Mouse (Mus musculus) myocyte (in vitro differentiated cells): Measurements from ENCODE around the gene Dab1. TPM values are rescaled to one million over a fixed set of nuclear protein-coding genes. Genes with fewer than 3 reads are reported as not detected.

ENCODE experiments used
- H3K27me3 ChIP-seq: one replicate; pipeline ENCODE4 v1.6.1; 2011; ENCODE audit not compliant: control insufficient read depth, insufficient read depth, insufficient read length
- H3K36me3 ChIP-seq: one replicate; pipeline ENCODE4 v1.6.1; 2011; ENCODE audit not compliant: control insufficient read depth, insufficient read depth
- H3K4me2 ChIP-seq: one replicate; pipeline ENCODE4 v1.6.1; 2011; ENCODE audit warnings: low read depth, control low read depth
- H3K4me3 ChIP-seq: one replicate; pipeline ENCODE4 v1.5.1; 2011; ENCODE audit warnings: mild to moderate bottlenecking, control low read depth, moderate library complexity
- H3K79me2 ChIP-seq: one replicate; pipeline ENCODE4 v1.6.1; 2011; ENCODE audit not compliant: control insufficient read depth, insufficient read depth
- H3ac ChIP-seq: one replicate; pipeline ENCODE4 v1.6.1; 2011; ENCODE audit not compliant: control insufficient read depth, insufficient read length
- CEBPB ChIP-seq: IDR thresholded peaks from 2 replicates; pipeline ENCODE4 v1.6.1; 2011; ENCODE audit warnings: mild to moderate bottlenecking, moderate library complexity; ENCODE audit not compliant: poor library complexity, insufficient read depth, severe bottlenecking
- E2F4 ChIP-seq: IDR thresholded peaks from one replicate; pipeline ENCODE4 v1.6.1; 2011; ENCODE audit warnings: mild to moderate bottlenecking, control low read depth, moderate library complexity; ENCODE audit not compliant: insufficient read depth
- MAX ChIP-seq: IDR thresholded peaks from one replicate; pipeline ENCODE4 v1.6.1; 2011; ENCODE audit warnings: low read depth, mild to moderate bottlenecking, control low read depth
- MYOD1 ChIP-seq, 3 experiments: IDR thresholded peaks; one replicate each; pipeline ENCODE4 v1.6.1; 2011; ENCODE audit warnings: control low read depth in 2 of 3, low read depth in 2 of 3, mild to moderate bottlenecking in 2 of 3, moderate library complexity in 1 of 3; ENCODE audit not compliant: insufficient read length in 2 of 3, control insufficient read depth in 1 of 3
- MYOG ChIP-seq, 3 experiments: IDR thresholded peaks; one replicate each; pipeline ENCODE4 v1.6.1; 2011; ENCODE audit warnings: control low read depth in 2 of 3, low read depth in 2 of 3, mild to moderate bottlenecking in 2 of 3; ENCODE audit not compliant: insufficient read length in 2 of 3, control insufficient read depth in 1 of 3, insufficient read depth in 1 of 3
- POLR2A ChIP-seq: IDR thresholded peaks from one replicate; pipeline ENCODE4 v1.6.1; 2011; ENCODE audit warnings: low read depth, mild to moderate bottlenecking, control low read depth, moderate library complexity; ENCODE audit not compliant: insufficient read length
- POLR2AphosphoS2 ChIP-seq: IDR thresholded peaks from one replicate; pipeline ENCODE4 v1.6.1; 2011; ENCODE audit warnings: low read depth, control low read depth; ENCODE audit not compliant: insufficient read length
- REST ChIP-seq: IDR thresholded peaks from one replicate; pipeline ENCODE4 v1.6.1; 2011; ENCODE audit warnings: mild to moderate bottlenecking, control low read depth, moderate library complexity; ENCODE audit not compliant: insufficient read depth, insufficient read length
- SRF ChIP-seq: IDR thresholded peaks from one replicate; pipeline ENCODE4 v1.6.1; 2011; ENCODE audit warnings: low read depth; ENCODE audit not compliant: control insufficient read depth, insufficient read length
- TCF12 ChIP-seq: IDR thresholded peaks from one replicate; pipeline ENCODE4 v1.6.1; 2011; ENCODE audit warnings: mild to moderate bottlenecking, control low read depth; ENCODE audit not compliant: poor library complexity, insufficient read depth, severe bottlenecking
- TCF3 ChIP-seq: IDR thresholded peaks from one replicate; pipeline ENCODE4 v1.6.1; 2011; ENCODE audit warnings: low read depth, control low read depth; ENCODE audit not compliant: insufficient read length
- USF1 ChIP-seq: IDR thresholded peaks from one replicate; pipeline ENCODE4 v1.6.1; 2011; ENCODE audit warnings: low read depth, mild to moderate bottlenecking, control low read depth, moderate library complexity
- polyA plus RNA-seq: library from polyadenylated mRNA; unstranded; fragments of >200 nt; fragmentation: generic; extraction: Trizol; gene quantifications from one replicate; pipeline ENCODE4 v1.2.1, GENCODE M21; 2012; ENCODE audit warnings: missing spikeins

Gene Dab1
- polyA plus RNA-seq, 1 experiment: not detected

- Histone ChIP-seq H3K4me2 (no peak overlapping the region), H3K4me3 (no peak overlapping the region), H3K36me3 (no peaks in the 10 kb centered on the region), H3K79me2 (no peaks in the 10 kb centered on the region), H3ac (no peak overlapping the region), H3K27me3 (no peaks in the 10 kb centered on the region)
- TF ChIP-seq MAX (no peak), REST (no peak), E2F4 (no peak), TCF12 (no peak), CEBPB (no peak), SRF (no peak), MYOD1 (IDR thresholded peaks at IDR 0.05; ENCODE audit: control insufficient read depth in 1 of 3, insufficient read length in 2 of 3, low read depth in 2 of 3) (no peak), USF1 (no peak), POLR2A (no peak), MYOG (IDR thresholded peaks at IDR 0.05; ENCODE audit: control insufficient read depth in 1 of 3, insufficient read depth in 1 of 3, insufficient read length in 2 of 3, low read depth in 2 of 3) (no peak), TCF3 (no peak), POLR2AphosphoS2 (no peak)
Observed at GRCm38 (mm10) chr4:104214724-104215123, 595.6 kb downstream of the Dab1 start.

- no peak overlapping the region for H3K4me2 ChIP-seq
- no peaks in the 10 kb centered on the region for H3K36me3 ChIP-seq
- H3K4me3 ChIP-seq: no peak overlapping the region
- H3K79me2 ChIP-seq: no peaks in the 10 kb centered on the region
- H3ac ChIP-seq: no peak overlapping the region
- TF ChIP-seq MAX (no peak), POLR2A (no peak), E2F4 (no peak), POLR2AphosphoS2 (no peak), REST (no peak), SRF (no peak), USF1 (no peak), MYOD1 (IDR thresholded peaks at IDR 0.05; ENCODE audit: control insufficient read depth in 1 of 3, insufficient read length in 2 of 3, low read depth in 2 of 3) (no peak), TCF12 (no peak), CEBPB (no peak), MYOG (IDR thresholded peaks at IDR 0.05; ENCODE audit: control insufficient read depth in 1 of 3, insufficient read depth in 1 of 3, insufficient read length in 2 of 3, low read depth in 2 of 3) (no peak), TCF3 (no peak)
- H3K27me3 ChIP-seq: no peaks in the 10 kb centered on the region
Observed at GRCm38 (mm10) chr4:104217336-104217735, 598.2 kb downstream of the Dab1 start.

- Histone ChIP-seq H3K27me3 (no peaks in the 10 kb centered on the region), H3K36me3 (no peaks in the 10 kb centered on the region), H3K4me3 (no peak overlapping the region), H3ac (no peak overlapping the region), H3K4me2 (no peak overlapping the region), H3K79me2 (no peaks in the 10 kb centered on the region)
- TF ChIP-seq REST (no peak), MAX (no peak), TCF3 (no peak), POLR2AphosphoS2 (no peak), CEBPB (no peak), MYOG (IDR thresholded peaks at IDR 0.05; ENCODE audit: control insufficient read depth in 1 of 3, insufficient read depth in 1 of 3, insufficient read length in 2 of 3, low read depth in 2 of 3) (no peak), TCF12 (no peak), POLR2A (no peak), SRF (no peak), E2F4 (no peak), USF1 (no peak), MYOD1 (IDR thresholded peaks at IDR 0.05; ENCODE audit: control insufficient read depth in 1 of 3, insufficient read length in 2 of 3, low read depth in 2 of 3) (no peak)
Observed at GRCm38 (mm10) chr4:104218765-104219164, 599.6 kb downstream of the Dab1 start.

GRCm38 (mm10) chr4:104220099-104220498 is 600.9 kb downstream of the Dab1 start:
- Histone ChIP-seq H3K27me3 (no peaks in the 10 kb centered on the region), H3K36me3 (no peaks in the 10 kb centered on the region), H3K4me3 (no peak overlapping the region), H3ac (no peak overlapping the region), H3K4me2 (no peak overlapping the region), H3K79me2 (no peaks in the 10 kb centered on the region)
- TF ChIP-seq TCF12: no peak
- TF ChIP-seq USF1: no peak
- no peak for TF ChIP-seq POLR2A
- TF ChIP-seq MAX: no peak
- TF ChIP-seq E2F4: no peak
- no peak for TF ChIP-seq MYOD1 (IDR thresholded peaks at IDR 0.05; ENCODE audit: control insufficient read depth in 1 of 3, insufficient read length in 2 of 3, low read depth in 2 of 3)
- no peak for TF ChIP-seq REST
- TF ChIP-seq SRF: no peak
- TF ChIP-seq POLR2AphosphoS2: no peak

GRCm38 (mm10) chr4:104229296-104229695 is 610.1 kb downstream of the Dab1 start:
- no peaks in the 10 kb centered on the region for H3K36me3 ChIP-seq
- H3K27me3 ChIP-seq: no peaks in the 10 kb centered on the region
- no peak overlapping the region for H3K4me3 ChIP-seq
- H3K79me2 ChIP-seq: no peaks in the 10 kb centered on the region
- no peak overlapping the region for H3ac ChIP-seq
- TF ChIP-seq SRF (no peak), POLR2A (no peak), CEBPB (no peak), MAX (no peak), POLR2AphosphoS2 (no peak), REST (no peak), TCF12 (no peak), MYOD1 (IDR thresholded peaks at IDR 0.05; ENCODE audit: control insufficient read depth in 1 of 3, insufficient read length in 2 of 3, low read depth in 2 of 3) (no peak), E2F4 (no peak), MYOG (IDR thresholded peaks at IDR 0.05; ENCODE audit: control insufficient read depth in 1 of 3, insufficient read depth in 1 of 3, insufficient read length in 2 of 3, low read depth in 2 of 3) (no peak), TCF3 (no peak), USF1 (no peak)
- no peak overlapping the region for H3K4me2 ChIP-seq
